Mouse (Mus musculus) cortical plate, adult 2 months (tissue): ENCODE data around the gene Slc35f5.

ENCODE experiments used
- CTCF ChIP-seq: fragments of 200-500 bp; IDR thresholded peaks from 2 replicates; pipeline ENCODE4 v1.5.1; 2011; ENCODE audit warnings: mild to moderate bottlenecking, control low read depth, low read length; ENCODE audit not compliant: insufficient read depth; ENCODE audit errors: extremely low read depth
- POLR2A ChIP-seq: fragments of 200-500 bp; IDR thresholded peaks from 2 replicates; pipeline ENCODE4 v1.6.1; 2011; ENCODE audit warnings: mild to moderate bottlenecking, low read length, control low read depth; ENCODE audit not compliant: insufficient read depth; ENCODE audit errors: extremely low read depth

DNA sequence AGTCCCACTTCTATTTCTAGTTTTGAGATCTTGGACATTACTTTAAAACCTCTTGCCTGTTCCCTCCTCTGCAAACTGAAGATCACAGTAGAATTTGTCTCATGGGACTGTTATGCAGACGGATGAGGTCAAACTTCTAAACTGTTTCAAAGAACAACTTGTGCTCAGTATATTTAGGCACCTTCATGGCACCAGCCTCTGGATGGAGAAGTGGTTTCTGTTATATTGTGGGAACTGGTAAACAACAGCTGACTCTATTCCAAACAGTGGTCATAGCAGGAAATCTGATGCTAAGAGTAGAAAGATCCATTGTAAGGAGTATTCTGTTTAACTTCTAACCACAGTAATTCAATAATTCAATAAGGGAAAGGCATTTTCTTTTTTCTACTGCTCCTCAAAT, 17.7 kb downstream of the Slc35f5 start:
- TF ChIP-seq CTCF (no peak), POLR2A (no peak)
